Mouse (Mus musculus) CH12.LX (cell line): ENCODE results near the gene Pkhd1. TPM values are rescaled to one million over a fixed set of nuclear protein-coding genes. Genes with fewer than 3 reads are reported as not detected.

Experiments
- DNase-seq: peaks from one replicate; pipeline ENCODE4 v3.0.0-alpha.2; 2013; ENCODE audit errors: extremely low read depth
- H3K27ac ChIP-seq: 2 replicates; pipeline ENCODE4 v1.5.1; 2012; ENCODE audit warnings: low read depth, mild to moderate bottlenecking, control low read depth, moderate library complexity; ENCODE audit not compliant: insufficient read depth
- H3K27me3 ChIP-seq: replicated peaks from 2 replicates; pipeline ENCODE3; 2012; ENCODE audit warnings: inconsistent platforms
- H3K36me3 ChIP-seq, 2 experiments: replicated peaks in 1 of 2; 2 replicates each; pipeline versions ENCODE3 to v1.6.1; 2012; ENCODE audit warnings: inconsistent platforms in 1 of 2, low read length in 1 of 2, mild to moderate bottlenecking in 1 of 2, mixed read lengths in 1 of 2, moderate library complexity in 1 of 2; ENCODE audit not compliant: control insufficient read depth in 1 of 2, insufficient read depth in 1 of 2
- H3K4me1 ChIP-seq, 2 experiments: 2 replicates each; pipeline ENCODE4 v1.6.1; 2012; ENCODE audit warnings: inconsistent platforms in 1 of 2, moderate library complexity in 1 of 2; ENCODE audit not compliant: insufficient read depth in 2 of 2, control insufficient read depth in 1 of 2
- H3K4me2 ChIP-seq: 2 replicates; pipeline ENCODE4 v1.6.1; 2012; ENCODE audit warnings: low read depth, mild to moderate bottlenecking, control low read depth; ENCODE audit not compliant: poor library complexity, insufficient read depth, severe bottlenecking
- H3K4me3 ChIP-seq, 3 experiments: fragments of 150-350 bp in 1 of 3; sonication (generic) in 1 of 3; replicated peaks in 1 of 3; 2 replicates each; pipeline versions ENCODE3 to v1.5.1; 2011 to 2012; ENCODE audit warnings: low read depth in 2 of 3, low read length in 2 of 3, mild to moderate bottlenecking in 2 of 3, moderate library complexity in 2 of 3, control low read depth in 1 of 3, improper control_type of control experiment in 1 of 3, inconsistent platforms in 1 of 3, mixed read lengths in 1 of 3; ENCODE audit not compliant: poor library complexity in 1 of 3
- H3K79me2 ChIP-seq: replicated peaks from 2 replicates; pipeline ENCODE4 v1.6.1; 2012; ENCODE audit warnings: mild to moderate bottlenecking, moderate library complexity; ENCODE audit not compliant: control insufficient read depth, poor library complexity, insufficient read depth, severe bottlenecking; ENCODE audit errors: extremely low read depth
- H3K9ac ChIP-seq: 2 replicates; pipeline ENCODE4 v1.6.1; 2012; ENCODE audit warnings: low read depth, mild to moderate bottlenecking, control low read depth, moderate library complexity; ENCODE audit not compliant: insufficient read depth
- H3K9me3 ChIP-seq: replicated peaks from 2 replicates; pipeline ENCODE3; 2012; ENCODE audit warnings: low read length, inconsistent platforms, mixed read lengths
- CHD1 ChIP-seq: IDR thresholded peaks from 2 replicates; pipeline ENCODE4 v1.6.1; 2012; ENCODE audit warnings: low read depth, low read length, improper control_type of control experiment, inconsistent platforms
- CHD2 ChIP-seq: IDR thresholded peaks from 2 replicates; pipeline ENCODE4 v1.6.1; 2011; ENCODE audit warnings: low read length, improper control_type of control experiment
- ELF1 ChIP-seq: IDR thresholded peaks from 2 replicates; pipeline ENCODE4 v1.6.1; 2014; ENCODE audit warnings: low read depth, mild to moderate bottlenecking, inconsistent platforms, low read length, improper control_type of control experiment
- ETS1 ChIP-seq: conservative IDR thresholded peaks from 2 replicates; pipeline ENCODE4 v1.6.1; 2012; ENCODE audit warnings: low read depth, mild to moderate bottlenecking, inconsistent platforms, low read length, improper control_type of control experiment, moderate library complexity
- HCFC1 ChIP-seq: IDR thresholded peaks from 2 replicates; pipeline ENCODE4 v1.6.1; 2012; ENCODE audit warnings: low read depth, mild to moderate bottlenecking, inconsistent platforms, low read length, improper control_type of control experiment
- IRF4 ChIP-seq: IDR thresholded peaks from 2 replicates; pipeline ENCODE4 v1.6.1; 2014; ENCODE audit warnings: low read depth, mild to moderate bottlenecking, inconsistent platforms, low read length, improper control_type of control experiment
- JUN ChIP-seq: IDR thresholded peaks from 2 replicates; pipeline ENCODE4 v1.6.1; 2011; ENCODE audit warnings: low read depth, mild to moderate bottlenecking, low read length, improper control_type of control experiment, moderate library complexity; ENCODE audit not compliant: insufficient read depth
- JUND ChIP-seq: conservative IDR thresholded peaks from 2 replicates; pipeline ENCODE4 v1.6.1; 2011; ENCODE audit warnings: low read depth, low read length, improper control_type of control experiment
- MEF2A ChIP-seq: IDR thresholded peaks from 2 replicates; pipeline ENCODE4 v1.6.1; 2014; ENCODE audit warnings: low read depth, mild to moderate bottlenecking, inconsistent platforms, low read length, improper control_type of control experiment, borderline replicate concordance
- MXI1 ChIP-seq: IDR thresholded peaks from 2 replicates; pipeline ENCODE4 v1.6.1; 2011; ENCODE audit warnings: mild to moderate bottlenecking, low read depth, low read length, improper control_type of control experiment
- NELFE ChIP-seq: IDR thresholded peaks from 2 replicates; pipeline ENCODE4 v1.6.1; 2011; ENCODE audit warnings: low read depth, low read length, improper control_type of control experiment
- NRF1 ChIP-seq: IDR thresholded peaks from 2 replicates; pipeline ENCODE4 v1.6.1; 2014; ENCODE audit warnings: low read depth, mild to moderate bottlenecking, inconsistent platforms, low read length, improper control_type of control experiment, moderate library complexity
- PAX5 ChIP-seq: IDR thresholded peaks from 2 replicates; pipeline ENCODE4 v1.6.1; 2012; ENCODE audit warnings: low read length, inconsistent platforms, mixed read lengths
- POLR2AphosphoS2 ChIP-seq: IDR thresholded peaks from 2 replicates; pipeline ENCODE4 v1.6.1; 2011; ENCODE audit warnings: low read depth, low read length, improper control_type of control experiment
- RAD21 ChIP-seq: IDR thresholded peaks from 2 replicates; pipeline ENCODE4 v1.6.1; 2011; ENCODE audit warnings: low read depth, mild to moderate bottlenecking, low read length, improper control_type of control experiment, moderate library complexity
- SIN3A ChIP-seq: IDR thresholded peaks from 2 replicates; pipeline ENCODE4 v1.6.1; 2012; ENCODE audit warnings: low read length, improper control_type of control experiment, inconsistent platforms
- TBP ChIP-seq: conservative IDR thresholded peaks from 2 replicates; pipeline ENCODE4 v1.6.1; 2011; ENCODE audit warnings: low read depth, low read length, improper control_type of control experiment
- TCF12 ChIP-seq: IDR thresholded peaks from 2 replicates; pipeline ENCODE4 v1.6.1; 2014; ENCODE audit warnings: low read depth, mild to moderate bottlenecking, inconsistent platforms, low read length, improper control_type of control experiment
- UBTF ChIP-seq: IDR thresholded peaks from 2 replicates; pipeline ENCODE4 v1.6.1; 2012; ENCODE audit warnings: low read depth, mild to moderate bottlenecking, inconsistent platforms, low read length, improper control_type of control experiment, moderate library complexity
- USF1 ChIP-seq: IDR thresholded peaks from 2 replicates; pipeline ENCODE4 v1.6.1; 2014; ENCODE audit warnings: low read depth, mild to moderate bottlenecking, inconsistent platforms, low read length, improper control_type of control experiment
- USF2 ChIP-seq: conservative IDR thresholded peaks from 2 replicates; pipeline ENCODE4 v1.6.1; 2011; ENCODE audit warnings: low read depth, low read length, improper control_type of control experiment
- ZNF384 ChIP-seq: IDR thresholded peaks from 2 replicates; pipeline ENCODE4 v1.6.1; 2012; ENCODE audit warnings: low read depth, low read length, improper control_type of control experiment, inconsistent platforms
- dilution Hi-C: fragments of 300-500 bp; cut with MboI; formaldehyde crosslinking; loops from 2 replicates; pipeline ENCODE4 v1.14.3; 2020; ENCODE audit warnings: low sequenced_read_pairs; ENCODE audit not compliant: extremely low pct_unique_long_range_greater_than_20kb, extremely low pct_ligation_motif_present
- in situ Hi-C: fragments of 300-500 bp; cut with MboI; formaldehyde crosslinking; loops from 3 replicates; pipeline ENCODE4 v1.14.3; 2019; ENCODE audit warnings: low sequenced_read_pairs, low pct_ligation_motif_present, low pct_unique_long_range_greater_than_20kb, mixed read lengths
- polyA plus RNA-seq: library from polyadenylated mRNA; unstranded; fragments of >175 nt; gene quantifications from 2 replicates; pipeline ENCODE4 v1.2.1, GENCODE M21; 2012; ENCODE audit warnings: low read depth; ENCODE audit not compliant: insufficient read length
- total RNA-seq, 2 experiments: library from RNA; depleted of rRNA; stranded (reverse); fragments of 300-350 nt in 1 of 2; fragments of >200 nt in 1 of 2; gene quantifications; 2 replicates each; pipeline ENCODE4 v1.2.3; 2012 to 2014

The Pkhd1 gene
- total and polyA plus RNA-seq, 3 experiments, result not detected

DNA sequence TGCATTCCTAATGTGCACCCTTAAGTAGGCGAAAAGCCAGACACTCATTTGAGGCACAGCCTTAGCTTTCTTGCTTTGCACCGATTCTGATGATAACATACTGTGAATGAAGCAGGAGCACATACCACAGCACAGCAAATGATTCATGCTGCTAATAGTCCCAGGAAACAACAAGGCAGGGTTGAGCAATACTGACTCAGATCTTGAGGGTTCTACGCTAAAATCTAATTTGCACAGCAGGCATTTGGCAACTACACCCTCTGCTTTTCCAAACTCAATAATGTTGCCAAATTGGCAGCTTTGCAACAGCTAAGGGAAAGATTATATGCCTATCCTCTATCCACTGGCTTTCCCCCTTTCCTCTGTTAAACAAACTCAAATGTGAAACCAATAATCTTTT, 548.1 kb downstream of the Pkhd1 start:
- dilution Hi-C loops (no loop called here), in situ Hi-C loops (no loop called here)
- Histone ChIP-seq H3K4me3 (no peak overlapping the region), H3K4me2 (no peak overlapping the region), H3K79me2 (no peaks in the 10 kb centered on the region), H3K4me1 (no peaks in the 10 kb centered on the region), H3K27ac (no peak overlapping the region), H3K36me3 (no peaks in the 10 kb centered on the region), H3K9me3 (peaks cover 4% of the 10 kb centered on the region), H3K9ac (no peak overlapping the region), H3K27me3 (no peaks in the 10 kb centered on the region)
- no peak for DNase-seq
- TF ChIP-seq CHD2, result no peak
- TF ChIP-seq TCF12, result no peak
- no peak for TF ChIP-seq ETS1
- TF ChIP-seq IRF4, result no peak
- TF ChIP-seq NRF1, result no peak
- no peak for TF ChIP-seq CHD1
- TF ChIP-seq ELF1, result no peak
- TF ChIP-seq ZNF384, result no peak
- TF ChIP-seq USF1, result no peak
- no peak for TF ChIP-seq RAD21
- TF ChIP-seq HCFC1, result no peak
- TF ChIP-seq MEF2A, result no peak
- no peak for TF ChIP-seq JUND
- TF ChIP-seq MXI1, result no peak
- TF ChIP-seq NELFE, result no peak
- no peak for TF ChIP-seq SIN3A

DNA sequence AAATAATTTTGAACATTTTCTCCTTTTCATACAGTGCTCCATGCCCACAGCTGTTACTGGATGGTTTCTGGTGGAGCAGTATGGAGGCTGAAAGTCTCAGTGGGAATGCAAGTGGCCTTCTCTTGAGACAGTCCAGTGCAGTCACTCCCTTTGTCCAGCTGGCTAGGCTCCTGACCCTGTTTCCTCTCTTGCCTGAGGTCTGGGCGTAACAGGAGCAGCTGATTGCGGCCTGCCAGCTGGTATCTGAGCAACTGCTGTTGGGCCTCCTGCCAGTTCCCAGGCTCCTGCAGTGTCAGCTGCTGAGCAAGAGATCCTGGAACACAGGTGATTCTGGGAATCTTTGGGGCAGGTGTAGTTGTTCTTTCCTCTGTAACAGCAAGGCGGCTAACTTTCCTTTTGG, 559.6 kb downstream of the Pkhd1 start:
- in situ Hi-C loops (no loop called here), dilution Hi-C loops (no loop called here)
- Histone ChIP-seq H3K4me1 (no peaks in the 10 kb centered on the region), H3K9ac (no peak overlapping the region), H3K27me3 (no peaks in the 10 kb centered on the region), H3K36me3 (no peaks in the 10 kb centered on the region), H3K79me2 (no peaks in the 10 kb centered on the region), H3K4me3 (no peak overlapping the region), H3K27ac (no peak overlapping the region)
- no peak for DNase-seq
- TF ChIP-seq PAX5 (no peak), MEF2A (no peak), RAD21 (no peak), ZNF384 (no peak), TBP (no peak), JUN (no peak), SIN3A (no peak), USF1 (no peak), UBTF (no peak), USF2 (no peak), HCFC1 (no peak), POLR2AphosphoS2 (no peak)
- TF ChIP-seq, all 38 proteins: peak for 0
- H3K9me3 ChIP-seq, result peaks cover 6% of the 10 kb centered on the region
- H3K4me2 ChIP-seq, result no peak overlapping the region
